In the genomic region with DNA sequence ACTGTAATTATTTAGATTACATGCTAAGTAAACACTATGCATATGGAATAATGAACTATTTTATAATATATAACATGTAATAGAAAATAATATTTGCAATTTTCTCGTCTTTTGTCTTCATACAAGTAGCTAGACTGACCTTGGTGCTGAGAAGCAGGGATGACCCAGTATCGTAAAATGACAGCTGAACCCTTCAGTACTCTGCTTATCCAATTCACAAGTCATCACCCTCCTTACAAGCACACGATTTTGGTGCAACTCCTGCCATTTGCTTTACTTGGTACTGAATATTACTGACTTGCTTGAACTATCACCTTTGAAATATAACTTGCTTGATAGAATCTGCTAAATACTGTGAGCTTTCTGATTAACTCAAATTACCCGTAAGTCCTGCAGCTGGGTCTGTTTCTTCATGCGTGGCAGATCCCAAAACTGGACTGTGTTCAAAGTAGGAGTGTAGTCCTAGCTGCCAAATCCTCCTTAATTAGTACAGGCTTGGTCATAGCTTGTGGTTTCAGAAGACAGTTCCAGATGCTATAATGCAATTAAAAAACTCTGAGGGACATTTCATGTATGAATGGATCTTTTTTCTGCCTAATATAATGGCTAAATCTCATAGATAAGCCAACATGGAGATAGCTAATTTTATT, we compare ENCODE assay signal across 22 mouse cellular contexts.
DNase-seq lines count a peak whose midpoint lies in the region; ATAC-seq and TF ChIP-seq lines count a peak whose summit lies in the region.
"Had no signal": no experiment of that assay in that cellular context is flagged by ENCODE, and none has a peak within 500 bp of the region (broad histone marks: within the 10 kb centered on the region; RNA-seq: fewer than 3 reads in every experiment).

No protein-coding gene starts in this region.

- DNase-seq in cerebellum, postnatal 14 days = peak; percentile 46 to 49
- no peak for DNase-seq in cerebellum, adult 9-10 months
- DNase-seq in kidney, adult 2 months = peak; percentile 63
- no peak for DNase-seq in kidney, postnatal 10 days
- peak; percentile 47 for DNase-seq in brain, adult 2 months (ENCODE audit: low read depth, low spot score)
- peak; percentile 35 for DNase-seq in forebrain, postnatal 0 days
- DNase-seq in urinary bladder, postnatal 36 days (ENCODE audit: low spot score in 2 of 2) = no peak
- DNase-seq: adrenal gland, postnatal 10 days; cerebellum, adult 11-12 months; gastrocnemius, postnatal 10 days; heart, adult 11 months; heart, postnatal 14 days; thymus, postnatal 36 days had no signal

- no peaks in the 10 kb centered on the region for H3K36me3 ChIP-seq in kidney, adult 2 months (ENCODE audit: control insufficient read depth, insufficient read depth, low read length)
- no peaks in the 10 kb centered on the region for H3K36me3 ChIP-seq in forebrain, postnatal 0 days (ENCODE audit: insufficient read depth)
- H3K36me3 ChIP-seq in kidney, embryonic 16.5 days (ENCODE audit: insufficient read depth, low read length) = no peaks in the 10 kb centered on the region
- H3K36me3 ChIP-seq: heart, embryonic 12.5 days; lung, embryonic 15.5 days; midbrain, embryonic 10.5 days had no signal

- no peak overlapping the region for H3K4me2 ChIP-seq in forebrain, postnatal 0 days (ENCODE audit: low read depth)
- no peak overlapping the region for H3K4me2 ChIP-seq in kidney, embryonic 16.5 days (replicated peaks; ENCODE audit: low read depth, low read length)
- H3K4me2 ChIP-seq: heart, embryonic 12.5 days; lung, embryonic 15.5 days had no signal

- H3K27ac ChIP-seq in kidney, adult 2 months (ENCODE audit: insufficient read depth, low read depth, low read length) = no peak overlapping the region
- no peak overlapping the region for H3K27ac ChIP-seq in forebrain, postnatal 0 days (ENCODE audit: low read depth, low read length)
- H3K27ac ChIP-seq in kidney, embryonic 16.5 days (ENCODE audit: low read length) = no peak overlapping the region
- H3K27ac ChIP-seq: liver, embryonic 14.5 days; lung, embryonic 15.5 days; macrophage; midbrain, embryonic 10.5 days had no signal

- 48% methylated on average over 5 of the region's 5 CpGs for WGBS in kidney, adult 2 months
- WGBS in forebrain, postnatal 0 days = 36% methylated on average over 5 of the region's 5 CpGs
- WGBS in kidney, embryonic 16.5 days = 72% methylated on average over 5 of the region's 5 CpGs

- no peaks in the 10 kb centered on the region for H3K27me3 ChIP-seq in kidney, adult 2 months (replicated peaks; ENCODE audit: control insufficient read depth, insufficient read depth, low read length)
- H3K27me3 ChIP-seq in forebrain, postnatal 0 days (ENCODE audit: insufficient read depth, low read length) = no peaks in the 10 kb centered on the region
- H3K27me3 ChIP-seq in kidney, embryonic 16.5 days (ENCODE audit: insufficient read depth, low read length) = no peaks in the 10 kb centered on the region
- H3K27me3 ChIP-seq: heart, embryonic 12.5 days; lung, embryonic 15.5 days had no signal

- H3K4me1 ChIP-seq in kidney, adult 2 months (ENCODE audit: control insufficient read depth, insufficient read depth, low read length) = no peaks in the 10 kb centered on the region
- H3K4me1 ChIP-seq in forebrain, postnatal 0 days (ENCODE audit: insufficient read depth) = no peaks in the 10 kb centered on the region
- no peaks in the 10 kb centered on the region for H3K4me1 ChIP-seq in kidney, embryonic 16.5 days (ENCODE audit: insufficient read depth, low read length)
- H3K4me1 ChIP-seq: heart, embryonic 12.5 days; lung, embryonic 15.5 days; midbrain, embryonic 10.5 days had no signal

- no peaks in the 10 kb centered on the region for H3K9me3 ChIP-seq in forebrain, postnatal 0 days (ENCODE audit: low read length)
- no peaks in the 10 kb centered on the region for H3K9me3 ChIP-seq in kidney, embryonic 16.5 days (ENCODE audit: low read length)
- H3K9me3 ChIP-seq: heart, embryonic 12.5 days; lung, embryonic 15.5 days; midbrain, embryonic 10.5 days had no signal

- no peak overlapping the region for H3K4me3 ChIP-seq in kidney, adult 2 months (ENCODE audit: insufficient read depth, low read depth, low read length)
- H3K4me3 ChIP-seq in forebrain, postnatal 0 days (ENCODE audit: low read depth, low read length) = no peak overlapping the region
- no peak overlapping the region for H3K4me3 ChIP-seq in kidney, embryonic 16.5 days (ENCODE audit: low read length)
- H3K4me3 ChIP-seq: erythroblast, embryonic 14.5 days; heart, embryonic 12.5 days; lung, embryonic 15.5 days; midbrain, embryonic 10.5 days had no signal

- TF ChIP-seq CTCF in kidney, adult 2 months (conservative IDR thresholded peaks at IDR 0.05; ENCODE audit: insufficient read depth, insufficient read length, low read depth, low read length) = no peak
- TF ChIP-seq CTCF in forebrain, postnatal 0 days (IDR thresholded peaks at IDR 0.05; ENCODE audit: low read depth) = no peak

- H3K9ac ChIP-seq in forebrain, postnatal 0 days = no peak overlapping the region
- no peak overlapping the region for H3K9ac ChIP-seq in kidney, embryonic 16.5 days (replicated peaks; ENCODE audit: low read length)
- H3K9ac ChIP-seq: heart, embryonic 12.5 days; liver, embryonic 14.5 days; lung, embryonic 15.5 days had no signal

- peak; percentile 73 for ATAC-seq in forebrain, postnatal 0 days
- no peak for ATAC-seq in kidney, embryonic 16.5 days (ENCODE audit: low FRiP score, low TSS enrichment)
- ATAC-seq: activated CD4-positive, CD25-positive, alpha-beta regulatory T cell, adult 4 months; CD4-positive, CD25-positive, alpha-beta regulatory T cell, adult 4 months had no signal

- no peak for TF ChIP-seq POLR2A in kidney, adult 2 months (IDR thresholded peaks at IDR 0.05; ENCODE audit: low read depth, low read length)

Comparison
In these comparisons a context has a peak if more than half of its experiments do, and no peak if none do; other contexts are left out.
1. DNase-seq: peak in cerebellum, postnatal 14 days (2 of 2), kidney, adult 2 months (single experiment), brain, adult 2 months (single experiment) and forebrain, postnatal 0 days (single experiment); none in cerebellum, adult 9-10 months (single experiment), kidney, postnatal 10 days (single experiment) and urinary bladder, postnatal 36 days (0 of 2).